Mouse (Mus musculus) ES-Bruce4 (cell line): ENCODE results near the gene Fam57b. TPM values are rescaled to one million over a fixed set of nuclear protein-coding genes. Genes with fewer than 3 reads are reported as not detected.

Experiments
- H3K27ac ChIP-seq: 2 replicates; pipeline ENCODE4 v1.5.1; 2012; ENCODE audit warnings: low read length, inconsistent platforms; ENCODE audit not compliant: insufficient read depth
- H3K27me3 ChIP-seq: 2 replicates; pipeline ENCODE4 v1.6.1; 2012; ENCODE audit warnings: mild to moderate bottlenecking, low read length, inconsistent platforms; ENCODE audit not compliant: control insufficient read depth, poor library complexity, insufficient read depth, severe bottlenecking
- H3K36me3 ChIP-seq: 2 replicates; pipeline ENCODE4 v1.6.1; 2012; ENCODE audit warnings: inconsistent platforms, mild to moderate bottlenecking, low read length, moderate library complexity; ENCODE audit not compliant: control insufficient read depth, poor library complexity, insufficient read depth, severe bottlenecking
- H3K4me1 ChIP-seq: one replicate; pipeline ENCODE4 v1.8.1; 2011; ENCODE audit warnings: low read length; ENCODE audit not compliant: control insufficient read depth, insufficient read depth
- H3K4me3 ChIP-seq: 2 replicates; pipeline ENCODE4 v1.5.1; 2011; ENCODE audit warnings: low read depth, mild to moderate bottlenecking, low read length
- H3K9ac ChIP-seq: 2 replicates; pipeline ENCODE4 v1.6.1; 2012; ENCODE audit warnings: low read depth, mild to moderate bottlenecking, inconsistent platforms; ENCODE audit not compliant: poor library complexity, severe bottlenecking
- H3K9me3 ChIP-seq: replicated peaks from 2 replicates; pipeline ENCODE4 v1.6.1; 2012; ENCODE audit warnings: mild to moderate bottlenecking, low read length, inconsistent platforms; ENCODE audit not compliant: control insufficient read depth, poor library complexity, insufficient read depth, severe bottlenecking
- CTCF ChIP-seq: IDR thresholded peaks from one replicate; pipeline ENCODE4 v1.8.1; 2011; ENCODE audit warnings: low read depth, low read length
- EP300 ChIP-seq: IDR thresholded peaks from 2 replicates; pipeline ENCODE4 v1.6.1; 2011; ENCODE audit warnings: low read depth, low read length; ENCODE audit not compliant: insufficient read depth
- POLR2A ChIP-seq: IDR thresholded peaks from one replicate; pipeline ENCODE4 v1.8.1; 2011; ENCODE audit warnings: low read length; ENCODE audit not compliant: insufficient read depth
- polyA plus RNA-seq: library from polyadenylated mRNA; stranded (reverse); fragments of >200 nt; gene quantifications from 2 replicates; pipeline ENCODE4 v1.2.4, GENCODE M21; 2011; ENCODE audit warnings: low read depth; ENCODE audit not compliant: missing spikeins, insufficient read depth, insufficient read length

Fam57b gene
- polyA plus RNA-seq, 1 experiment, result 2.7 TPM

DNA sequence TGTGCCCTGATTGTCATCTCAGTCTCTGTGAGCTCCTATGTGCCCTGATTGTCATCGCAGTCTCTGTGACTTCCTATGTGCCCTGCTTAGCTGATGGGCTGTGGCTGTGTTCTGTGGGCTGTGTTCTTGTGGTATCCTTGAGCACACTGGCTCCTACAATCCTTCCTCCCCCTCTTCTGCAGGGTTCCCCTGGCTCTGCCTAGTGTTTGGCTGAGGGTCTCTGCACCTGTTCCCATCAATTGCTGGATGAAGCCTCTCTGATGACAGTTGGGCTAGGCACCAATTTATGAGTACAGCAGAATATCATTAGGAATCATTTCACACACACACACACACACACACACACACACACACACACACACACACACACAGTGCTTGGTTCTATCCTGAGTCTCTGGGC is 35.8 kb downstream of the Fam57b start:
- TF ChIP-seq EP300 (no peak), CTCF (no peak), POLR2A (no peak)
- Histone ChIP-seq H3K36me3 (no peaks in the 10 kb centered on the region), H3K4me3 (no peak overlapping the region), H3K9me3 (no peaks in the 10 kb centered on the region), H3K27me3 (no peaks in the 10 kb centered on the region), H3K9ac (no peak overlapping the region), H3K4me1 (peaks cover 3% of the 10 kb centered on the region), H3K27ac (no peak overlapping the region)

DNA sequence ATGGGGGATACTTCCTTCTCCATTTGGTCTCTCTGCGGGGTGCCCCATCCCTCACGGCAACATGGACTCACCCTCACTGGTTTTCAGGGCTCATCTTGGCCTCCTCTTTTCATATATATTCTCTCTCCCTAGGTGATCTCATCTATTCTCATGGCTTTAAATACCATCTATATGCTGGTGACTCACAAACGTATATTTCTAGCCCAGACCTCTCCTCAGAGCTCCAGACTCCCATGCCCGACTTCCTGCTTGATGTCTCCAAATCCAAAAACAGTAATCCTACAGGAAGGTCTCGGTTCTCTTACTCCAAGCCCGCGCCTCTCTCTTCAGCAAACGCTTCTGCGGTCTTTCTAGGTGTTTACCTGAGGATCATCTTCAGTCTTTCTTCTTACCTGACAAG is 45.8 kb downstream of the Fam57b start:
- Histone ChIP-seq H3K9ac (no peak overlapping the region), H3K36me3 (no peaks in the 10 kb centered on the region), H3K27ac (no peak overlapping the region), H3K27me3 (peaks cover 2% of the 10 kb centered on the region; the same call in 1 of the 2 replicates), H3K4me1 (no peaks in the 10 kb centered on the region), H3K9me3 (no peaks in the 10 kb centered on the region), H3K4me3 (no peak overlapping the region)
- TF ChIP-seq EP300, result no peak
- no peak for TF ChIP-seq POLR2A
- TF ChIP-seq CTCF, result no peak

DNA sequence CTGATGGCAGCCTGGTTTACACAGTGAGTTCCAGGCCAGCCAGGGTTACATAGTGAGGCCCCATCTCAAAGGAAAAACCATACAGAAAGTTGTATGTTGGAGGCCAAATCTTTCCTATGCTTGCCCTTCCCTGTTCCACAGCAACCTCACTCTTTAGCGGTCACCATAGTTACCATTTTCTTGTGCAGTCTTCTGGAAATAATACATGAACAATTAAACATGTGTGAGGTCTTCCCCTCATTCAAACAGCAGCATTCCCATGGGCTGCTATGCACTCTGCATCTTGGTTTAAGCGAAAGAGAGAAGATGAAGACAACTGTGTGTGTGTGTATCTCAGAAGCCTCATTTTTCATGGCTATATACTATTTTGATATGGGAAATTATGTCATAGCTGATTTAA is 48.0 kb downstream of the Fam57b start:
- Histone ChIP-seq H3K4me1 (no peaks in the 10 kb centered on the region), H3K27me3 (0 out of 2 replicates have a peak, but pooled peaks cover 2% of the 10 kb centered on the region), H3K9ac (no peak overlapping the region), H3K4me3 (no peak overlapping the region), H3K9me3 (no peaks in the 10 kb centered on the region), H3K27ac (no peak overlapping the region), H3K36me3 (no peaks in the 10 kb centered on the region)
- TF ChIP-seq POLR2A (no peak), CTCF (no peak)

DNA sequence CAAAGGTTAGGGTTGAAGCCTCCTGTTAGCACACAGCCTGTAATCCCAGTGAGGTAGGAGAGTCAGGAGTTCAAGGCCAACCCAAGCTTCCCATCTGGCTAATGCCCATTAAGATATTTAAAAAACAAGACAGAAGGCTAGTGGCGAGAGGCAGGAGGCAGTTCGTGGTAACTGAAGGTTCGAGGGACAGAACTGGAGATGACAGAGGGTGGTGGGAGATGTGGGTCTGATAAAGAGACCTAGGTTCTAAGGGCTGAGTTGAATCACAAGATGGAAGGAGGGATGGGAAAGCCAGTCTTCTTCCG is 49.6 kb downstream of the Fam57b start, which contains the start of gene Doc2a:
Doc2a (plus strand) TSS at position 301 of the 305 bp plus-strand sequence.
- no peak within 1 kb of the TSS for H3K27ac ChIP-seq

GRCm38 (mm10) chr7:126847421-126848398 is 50.2 kb downstream of the Fam57b start:
- TF ChIP-seq CTCF (no peak), EP300 (no peak), POLR2A (no peak)
- Histone ChIP-seq H3K9ac (peak overlapping the region; percentile 79), H3K9me3 (no peaks in the 10 kb centered on the region), H3K4me3 (peak overlapping the region; percentile 87), H3K27ac (no peak overlapping the region), H3K4me1 (no peaks in the 10 kb centered on the region), H3K27me3 (0 out of 2 replicates have a peak, but pooled peaks cover 2% of the 10 kb centered on the region), H3K36me3 (peaks cover 8% of the 10 kb centered on the region; the same call in 1 of the 2 replicates)

More for the DNA sequence above, 49.6 kb downstream of the Fam57b start, which contains the start of gene Doc2a:
- H3K36me3 ChIP-seq, result peaks cover 3% of the 10 kb centered on the region; the same call in 1 of the 2 replicates
- H3K4me1 ChIP-seq, result no peaks in the 10 kb centered on the region
- peak within 1 kb of the TSS; percentile 87 for H3K4me3 ChIP-seq
- H3K27me3 ChIP-seq, result 0 out of 2 replicates have a peak, but pooled peaks cover 2% of the 10 kb centered on the region
- TF ChIP-seq CTCF, result no peak
- no peaks in the 10 kb centered on the region for H3K9me3 ChIP-seq
- peak within 1 kb of the TSS; percentile 79 for H3K9ac ChIP-seq

DNA sequence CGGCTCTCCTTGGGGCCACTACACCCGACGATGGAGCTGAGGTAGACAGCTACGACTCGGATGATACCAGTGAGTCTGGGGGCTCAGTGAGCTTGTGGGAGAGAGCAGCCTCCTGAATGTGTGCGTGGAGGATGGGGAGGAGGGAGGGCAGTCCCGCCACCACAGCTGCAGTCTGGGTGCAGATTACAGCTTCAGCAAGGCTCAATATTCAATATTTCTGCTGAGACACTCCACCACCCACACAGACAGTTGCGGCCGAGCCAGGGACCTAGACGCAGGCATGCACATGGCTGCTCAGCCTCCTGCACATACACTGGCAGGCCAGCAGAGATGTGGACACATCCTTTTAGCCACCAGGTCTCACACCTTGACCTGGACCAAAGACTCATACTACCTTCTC is 51.3 kb downstream of the Fam57b start:
- H3K9me3 ChIP-seq, result no peaks in the 10 kb centered on the region

More for the DNA sequence above, 51.3 kb downstream of the Fam57b start:
- H3K4me3 ChIP-seq, result peak overlapping the region; percentile 87
- H3K27ac ChIP-seq, result no peak overlapping the region
- peak overlapping the region; percentile 79 for H3K9ac ChIP-seq
- TF ChIP-seq CTCF (no peak), POLR2A (no peak), EP300 (no peak)
- no peaks in the 10 kb centered on the region for H3K4me1 ChIP-seq
- H3K27me3 ChIP-seq, result 0 out of 2 replicates have a peak, but pooled peaks cover 2% of the 10 kb centered on the region
- H3K36me3 ChIP-seq, result peaks cover 9% of the 10 kb centered on the region; the same call in 1 of the 2 replicates
